Mouse (Mus musculus): ENCODE data around the gene Unc79. TPM values are rescaled to one million over a fixed set of nuclear protein-coding genes. Genes with fewer than 3 reads are reported as not detected.

The Unc79 gene
- polyA plus RNA-seq, 1 experiment, result not detected

- no peak overlapping the region for H3K27ac ChIP-seq (ENCODE audit: insufficient read depth, low read depth, low read length)
- no peak overlapping the region for H3K4me3 ChIP-seq (ENCODE audit: insufficient read depth, low read depth, low read length)
- TF ChIP-seq CTCF (IDR thresholded peaks at IDR 0.05; ENCODE audit: insufficient read depth, low read depth, low read length) (no peak), POLR2A (IDR thresholded peaks at IDR 0.05; ENCODE audit: insufficient read depth, low read depth, low read length) (no peak)
- 88% methylated on average over 6 of the region's 6 CpGs for WGBS
- no peaks in the 10 kb centered on the region for H3K4me1 ChIP-seq (ENCODE audit: control insufficient read depth, insufficient read depth, low read length)
These were observed 143.2 kb downstream of the Unc79 start for GRCm38 (mm10) chr12:103091831-103092230.

GRCm38 (mm10) chr12:103095160-103095559, 146.5 kb downstream of the Unc79 start:
- WGBS, result 65% methylated on average over 5 of the region's 5 CpGs
- TF ChIP-seq POLR2A (IDR thresholded peaks at IDR 0.05; ENCODE audit: insufficient read depth, low read depth, low read length), result no peak
- TF ChIP-seq CTCF (IDR thresholded peaks at IDR 0.05; ENCODE audit: insufficient read depth, low read depth, low read length), result no peak
- Histone ChIP-seq H3K4me1 (ENCODE audit: control insufficient read depth, insufficient read depth, low read length) (no peaks in the 10 kb centered on the region), H3K4me3 (ENCODE audit: insufficient read depth, low read depth, low read length) (no peak overlapping the region), H3K27ac (ENCODE audit: insufficient read depth, low read depth, low read length) (no peak overlapping the region)

- H3K27ac ChIP-seq (ENCODE audit: insufficient read depth, low read depth, low read length), result no peak overlapping the region
- H3K4me1 ChIP-seq (ENCODE audit: control insufficient read depth, insufficient read depth, low read length), result no peaks in the 10 kb centered on the region
- TF ChIP-seq CTCF (IDR thresholded peaks at IDR 0.05; ENCODE audit: insufficient read depth, low read depth, low read length), result no peak
- TF ChIP-seq POLR2A (IDR thresholded peaks at IDR 0.05; ENCODE audit: insufficient read depth, low read depth, low read length), result no peak
- WGBS, result 33% methylated on average over 1 of the region's 1 CpGs
- H3K4me3 ChIP-seq (ENCODE audit: insufficient read depth, low read depth, low read length), result no peak overlapping the region
These were observed 150.5 kb downstream of the Unc79 start for GRCm38 (mm10) chr12:103099185-103099584.

- TF ChIP-seq POLR2A (IDR thresholded peaks at IDR 0.05; ENCODE audit: insufficient read depth, low read depth, low read length) (no peak), CTCF (IDR thresholded peaks at IDR 0.05; ENCODE audit: insufficient read depth, low read depth, low read length) (no peak)
- WGBS, result 64% methylated on average over 5 of the region's 5 CpGs
- Histone ChIP-seq H3K4me1 (ENCODE audit: control insufficient read depth, insufficient read depth, low read length) (no peaks in the 10 kb centered on the region), H3K4me3 (ENCODE audit: insufficient read depth, low read depth, low read length) (no peak overlapping the region), H3K27ac (ENCODE audit: insufficient read depth, low read depth, low read length) (no peak overlapping the region)
These were observed 151.4 kb downstream of the Unc79 start for GRCm38 (mm10) chr12:103100088-103100487.

- 43% methylated on average over 2 of the region's 2 CpGs for WGBS
- TF ChIP-seq POLR2A (IDR thresholded peaks at IDR 0.05; ENCODE audit: insufficient read depth, low read depth, low read length), result no peak
- TF ChIP-seq CTCF (IDR thresholded peaks at IDR 0.05; ENCODE audit: insufficient read depth, low read depth, low read length), result no peak
These were observed 154.4 kb downstream of the Unc79 start for GRCm38 (mm10) chr12:103103041-103103440.

GRCm38 (mm10) chr12:103103601-103104000, 154.9 kb downstream of the Unc79 start:
- Histone ChIP-seq H3K27ac (ENCODE audit: insufficient read depth, low read depth, low read length) (no peak overlapping the region), H3K4me1 (ENCODE audit: control insufficient read depth, insufficient read depth, low read length) (no peaks in the 10 kb centered on the region), H3K4me3 (ENCODE audit: insufficient read depth, low read depth, low read length) (no peak overlapping the region)
- no peak for TF ChIP-seq POLR2A (IDR thresholded peaks at IDR 0.05; ENCODE audit: insufficient read depth, low read depth, low read length)
- 37% methylated on average over 5 of the region's 5 CpGs for WGBS

More at GRCm38 (mm10) chr12:103103041-103103440, 154.4 kb downstream of the Unc79 start:
- Histone ChIP-seq H3K4me1 (ENCODE audit: control insufficient read depth, insufficient read depth, low read length) (no peaks in the 10 kb centered on the region), H3K4me3 (ENCODE audit: insufficient read depth, low read depth, low read length) (no peak overlapping the region), H3K27ac (ENCODE audit: insufficient read depth, low read depth, low read length) (no peak overlapping the region)

GRCm38 (mm10) chr12:103109301-103109700, 160.6 kb downstream of the Unc79 start:
- Histone ChIP-seq H3K4me1 (ENCODE audit: control insufficient read depth, insufficient read depth, low read length) (no peaks in the 10 kb centered on the region), H3K27ac (ENCODE audit: insufficient read depth, low read depth, low read length) (no peak overlapping the region), H3K4me3 (ENCODE audit: insufficient read depth, low read depth, low read length) (no peak overlapping the region)
- 85% methylated on average over 7 of the region's 7 CpGs for WGBS
- TF ChIP-seq POLR2A (IDR thresholded peaks at IDR 0.05; ENCODE audit: insufficient read depth, low read depth, low read length) (no peak), CTCF (IDR thresholded peaks at IDR 0.05; ENCODE audit: insufficient read depth, low read depth, low read length) (no peak)

- no peak overlapping the region for H3K27ac ChIP-seq (ENCODE audit: insufficient read depth, low read depth, low read length)
- no peak overlapping the region for H3K4me3 ChIP-seq (ENCODE audit: insufficient read depth, low read depth, low read length)
- 85% methylated on average over 8 of the region's 8 CpGs for WGBS
- TF ChIP-seq POLR2A (IDR thresholded peaks at IDR 0.05; ENCODE audit: insufficient read depth, low read depth, low read length) (no peak), CTCF (IDR thresholded peaks at IDR 0.05; ENCODE audit: insufficient read depth, low read depth, low read length) (no peak)
- H3K4me1 ChIP-seq (ENCODE audit: control insufficient read depth, insufficient read depth, low read length), result no peaks in the 10 kb centered on the region
These were observed 168.0 kb downstream of the Unc79 start for GRCm38 (mm10) chr12:103116639-103117038.

GRCm38 (mm10) chr12:103117517-103118193, 169.0 kb downstream of the Unc79 start:
- WGBS, result 57% methylated on average over 10 of the region's 10 CpGs
- Histone ChIP-seq H3K27ac (ENCODE audit: insufficient read depth, low read depth, low read length) (no peak overlapping the region), H3K4me1 (ENCODE audit: control insufficient read depth, insufficient read depth, low read length) (no peaks in the 10 kb centered on the region), H3K4me3 (ENCODE audit: insufficient read depth, low read depth, low read length) (no peak overlapping the region)
- no peak for TF ChIP-seq CTCF (IDR thresholded peaks at IDR 0.05; ENCODE audit: insufficient read depth, low read depth, low read length)
- no peak for TF ChIP-seq POLR2A (IDR thresholded peaks at IDR 0.05; ENCODE audit: insufficient read depth, low read depth, low read length)
